Mouse (Mus musculus): Measurements from ENCODE around the gene Vmn2r6. TPM values are rescaled to one million over a fixed set of nuclear protein-coding genes. Genes with fewer than 3 reads are reported as not detected.
"Not testable (repeated sequence)": the region's sequence is repeated elsewhere in the genome, so short reads cannot be mapped to it uniquely, and the experiment has no call there.

Gene Vmn2r6
- not detected in 2 replicates for polyA plus RNA-seq (2015; fragmentation: Nextera tagmentation; extraction: Ambion mirVana)

GRCm38 (mm10) chr3:64565730-64566129, at the start of gene Vmn2r6:
Vmn2r6 (minus strand) TSS chr3:64565830.
- WGBS: 84% methylated on average over 2 of the region's 2 CpGs

DNA sequence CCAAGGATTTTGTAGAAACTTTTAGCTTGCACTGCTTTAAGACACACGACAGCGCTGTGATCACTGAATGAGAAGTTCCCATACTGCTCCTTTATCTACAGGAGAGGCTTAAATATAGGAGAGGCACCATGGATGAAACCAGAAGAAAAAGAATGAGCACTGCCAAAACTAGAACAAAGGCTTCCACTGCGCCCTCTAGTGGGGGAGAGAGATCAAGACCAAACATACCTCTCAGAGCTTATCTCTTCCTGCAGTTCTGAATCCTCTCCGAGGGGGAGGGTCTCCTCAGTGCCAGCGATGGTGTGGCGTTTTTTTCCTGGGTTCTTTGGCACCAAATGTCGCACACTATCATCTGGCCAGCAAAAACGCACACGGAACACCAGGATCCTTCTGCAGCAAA, 22.0 kb upstream of the Vmn2r6 start:
- Histone ChIP-seq H3K9me3 (0 out of 2 replicates have a peak, but pooled peaks cover 4% of the 10 kb centered on the region), H3K4me3 (no peak overlapping the region), H3K4me1 (replicated peaks) (no peaks in the 10 kb centered on the region), H3K36me3 (no peaks in the 10 kb centered on the region), H3K27me3 (no peaks in the 10 kb centered on the region), H3K9ac (no peak overlapping the region), H3K27ac (replicated peaks) (no peak overlapping the region), H3K4me2 (no peak overlapping the region)
- 73% methylated on average over 9 of the region's 9 CpGs for WGBS
- no peak for ATAC-seq (ENCODE audit: low read depth)

More at GRCm38 (mm10) chr3:64565730-64566129, at the start of gene Vmn2r6:
- not testable (repeated sequence) for H3K4me3 ChIP-seq; H3K9me3 ChIP-seq; H3K36me3 ChIP-seq; H3K4me2 ChIP-seq; H3K4me1 ChIP-seq (replicated peaks); H3K27ac ChIP-seq (replicated peaks); H3K9ac ChIP-seq; H3K27me3 ChIP-seq; ATAC-seq (ENCODE audit: low read depth)

GRCm38 (mm10) chr3:64568793-64569192, 3.2 kb upstream of the Vmn2r6 start:
- not testable (repeated sequence) for ATAC-seq (ENCODE audit: low read depth); H3K4me3 ChIP-seq; H3K9me3 ChIP-seq; H3K27ac ChIP-seq (replicated peaks); H3K4me2 ChIP-seq; H3K36me3 ChIP-seq; H3K27me3 ChIP-seq; H3K9ac ChIP-seq; H3K4me1 ChIP-seq (replicated peaks)
- WGBS: 60% methylated on average over 2 of the region's 2 CpGs

- H3K4me2 ChIP-seq; ATAC-seq (ENCODE audit: low read depth); H3K4me3 ChIP-seq; H3K4me1 ChIP-seq (replicated peaks); H3K27me3 ChIP-seq; H3K9me3 ChIP-seq; H3K36me3 ChIP-seq; H3K27ac ChIP-seq (replicated peaks); H3K9ac ChIP-seq: not testable (repeated sequence)
- WGBS: 78% methylated on average over 1 of the region's 1 CpGs
Observed at GRCm38 (mm10) chr3:64523585-64523984, 42.0 kb downstream of the Vmn2r6 start.

DNA sequence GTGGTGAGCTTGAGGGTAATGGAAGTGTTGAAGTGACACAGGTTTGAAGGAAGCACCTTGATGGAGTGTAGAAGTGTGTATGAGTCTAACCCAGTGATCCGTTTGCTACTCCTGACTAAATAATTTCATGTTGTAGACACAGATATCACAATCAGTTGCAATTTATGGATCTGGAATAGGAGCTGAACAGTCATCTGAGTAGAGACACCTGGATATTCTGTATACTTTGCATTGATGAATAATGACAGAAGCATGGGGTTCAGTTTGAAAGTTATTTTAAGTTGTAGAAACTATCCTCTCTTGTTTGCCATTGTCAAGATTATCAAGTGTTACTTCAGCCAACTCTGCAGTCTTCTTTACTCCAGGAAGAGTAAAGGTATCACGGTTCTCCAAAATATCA, 55.9 kb downstream of the Vmn2r6 start, which contains the start of gene Vmn2r5:
TSS of gene Vmn2r5 (minus strand) at position 101 of the 400 bp plus-strand sequence.
- not testable (repeated sequence) for ATAC-seq (ENCODE audit: low read depth); H3K36me3 ChIP-seq; H3K4me3 ChIP-seq; H3K27me3 ChIP-seq; H3K4me2 ChIP-seq; H3K27ac ChIP-seq (replicated peaks); H3K9me3 ChIP-seq; H3K9ac ChIP-seq; H3K4me1 ChIP-seq (replicated peaks)
- 100% methylated on average over 1 of the region's 2 CpGs for WGBS

Other genes starting within 250 kb of the Vmn2r6 start
- not detected in 2 replicates for gene Vmn2r4, start 150.5 kb downstream of the Vmn2r6 start, polyA plus RNA-seq (2015; fragmentation: Nextera tagmentation; extraction: Ambion mirVana)
- not detected in 2 replicates for gene Vmn2r5, start 56.0 kb downstream of the Vmn2r6 start, polyA plus RNA-seq (2015; fragmentation: Nextera tagmentation; extraction: Ambion mirVana)